Mouse (Mus musculus) layer of hippocampus, postnatal 14 days (tissue): ENCODE data around the gene B4galnt3. TPM values are rescaled to one million over a fixed set of nuclear protein-coding genes. Genes with fewer than 3 reads are reported as not detected.

Source experiments
- DNase-seq, 2 experiments: peaks; one replicate each; pipeline ENCODE4 v3.0.0; 2021 to 2022; ENCODE audit warnings: low spot score in 2 of 2, mixed read lengths in 1 of 2
- total RNA-seq, 2 experiments: library from RNA; stranded (reverse); gene quantifications; 2 replicates each; pipeline ENCODE4 v1.2.3; 2021

Gene B4galnt3
- total RNA-seq, 2 experiments from 2014 or later = 0.81 to 0.88 TPM

GRCm38 (mm10) chr6:120155510-120155909 is 138.8 kb downstream of the B4galnt3 start:
- DNase-seq = no peak

GRCm38 (mm10) chr6:120154526-120155309 is 139.6 kb downstream of the B4galnt3 start:
- DNase-seq = no peak

Other genes starting within 250 kb of the B4galnt3 start
- under 1 TPM; 0.69 to 0.81 TPM for gene Ninj2, start 201.2 kb downstream of the B4galnt3 start, total RNA-seq
- not detected for gene D330020A13Rik, start 195 bp downstream of the B4galnt3 start, total RNA-seq
- 10 to 100 TPM; 34.9 to 40.2 TPM for gene Kdm5a, start 69.6 kb upstream of the B4galnt3 start, total RNA-seq
- gene Ccdc77, start 69.8 kb upstream of the B4galnt3 start, total RNA-seq = 1 to 10 TPM; 6.1 to 9.2 TPM
- 1 to 10 TPM; 5.0 to 6.6 TPM for gene Il17ra, start 168.7 kb upstream of the B4galnt3 start, total RNA-seq
- gene Tmem121b, start 199.2 kb upstream of the B4galnt3 start, total RNA-seq = 10 to 100 TPM; 41.3 to 42.2 TPM
- gene Hdhd5, start 236.8 kb upstream of the B4galnt3 start, total RNA-seq = 10 to 100 TPM; 34.2 to 38.1 TPM